Mouse (Mus musculus): Measurements from ENCODE around the gene Susd4. TPM values are rescaled to one million over a fixed set of nuclear protein-coding genes. Genes with fewer than 3 reads are reported as not detected.

The Susd4 gene
- polyA plus RNA-seq, 1 experiment from 2014 or later: 30.0 TPM

GRCm38 (mm10) chr1:182882611-182883010, 119.0 kb downstream of the Susd4 start:
- H3K27me3 ChIP-seq (ENCODE audit: control insufficient read depth, insufficient read depth, low read length): no peaks in the 10 kb centered on the region
- ATAC-seq (ENCODE audit: insufficient read depth, low FRiP score, low TSS enrichment): no peak
- H3K4me3 ChIP-seq (ENCODE audit: low read depth, low read length): no peak overlapping the region
- WGBS: 88% methylated on average over 2 of the region's 2 CpGs
- no peak overlapping the region for H3K27ac ChIP-seq (ENCODE audit: low read depth, low read length)
- H3K9ac ChIP-seq (ENCODE audit: low read length): no peak overlapping the region
- H3K36me3 ChIP-seq (ENCODE audit: control insufficient read depth, insufficient read depth, low read length): no peaks in the 10 kb centered on the region
- H3K4me2 ChIP-seq (ENCODE audit: low read depth): no peak overlapping the region
- DNase-seq (ENCODE audit: low spot score): no peak
- H3K9me3 ChIP-seq (ENCODE audit: control insufficient read depth, low read length): no peaks in the 10 kb centered on the region
- no peaks in the 10 kb centered on the region for H3K4me1 ChIP-seq (ENCODE audit: control insufficient read depth, insufficient read depth, low read length)

DNA sequence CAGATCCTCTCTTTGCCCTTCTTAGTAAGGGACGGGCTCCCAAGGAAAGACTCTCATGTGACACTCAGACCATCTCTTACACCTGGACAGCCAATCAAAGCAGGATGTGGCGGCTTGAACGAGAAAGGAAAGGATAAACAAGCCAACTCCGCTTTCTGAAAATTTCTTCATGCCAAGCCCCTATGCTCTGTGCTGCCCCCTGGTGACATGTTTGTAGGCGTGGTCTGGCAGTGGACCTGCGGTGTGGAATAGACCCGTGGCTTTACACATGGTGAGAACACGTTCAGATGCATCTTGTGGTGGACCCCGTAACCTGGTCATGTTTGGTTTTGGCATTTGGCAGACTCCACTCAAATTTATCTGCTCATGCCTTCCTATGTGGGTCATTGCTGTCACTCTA, 132.0 kb downstream of the Susd4 start:
- no peak overlapping the region for H3K9ac ChIP-seq (ENCODE audit: low read length)
- no peak overlapping the region for H3K4me2 ChIP-seq (ENCODE audit: low read depth)
- H3K27me3 ChIP-seq (ENCODE audit: control insufficient read depth, insufficient read depth, low read length): no peaks in the 10 kb centered on the region
- 78% methylated on average over 9 of the region's 9 CpGs for WGBS
- no peaks in the 10 kb centered on the region for H3K4me1 ChIP-seq (ENCODE audit: control insufficient read depth, insufficient read depth, low read length)
- peak; percentile 44 for DNase-seq (ENCODE audit: low spot score)
- ATAC-seq (ENCODE audit: insufficient read depth, low FRiP score, low TSS enrichment): no peak
- H3K4me3 ChIP-seq (ENCODE audit: low read depth, low read length): no peak overlapping the region
- H3K36me3 ChIP-seq (ENCODE audit: control insufficient read depth, insufficient read depth, low read length): no peaks in the 10 kb centered on the region
- no peak overlapping the region for H3K27ac ChIP-seq (ENCODE audit: low read depth, low read length)
- H3K9me3 ChIP-seq (ENCODE audit: control insufficient read depth, low read length): no peaks in the 10 kb centered on the region

DNA sequence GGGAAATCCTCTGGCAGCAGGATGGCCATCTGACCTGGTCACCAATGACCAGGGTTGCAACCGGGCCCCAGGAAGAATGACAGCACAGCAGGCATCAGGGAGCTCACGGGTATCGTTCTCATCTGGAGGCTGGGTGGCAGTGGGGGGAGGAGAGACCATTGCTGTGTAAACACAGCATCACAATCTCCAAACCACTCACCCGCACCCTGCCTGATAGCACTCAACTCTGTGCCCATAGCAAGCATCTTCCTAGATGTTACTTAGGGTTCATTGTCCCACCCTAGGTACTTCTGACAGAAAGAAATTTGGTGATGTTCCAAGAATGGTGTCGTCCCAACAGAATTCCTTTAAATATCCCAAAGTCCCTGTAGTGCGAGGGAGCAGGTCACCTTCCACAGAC, 133.4 kb downstream of the Susd4 start:
- DNase-seq (ENCODE audit: low spot score) (no peak), ATAC-seq (ENCODE audit: insufficient read depth, low FRiP score, low TSS enrichment) (no peak)
- Histone ChIP-seq H3K4me3 (ENCODE audit: low read depth, low read length) (no peak overlapping the region), H3K27me3 (ENCODE audit: control insufficient read depth, insufficient read depth, low read length) (no peaks in the 10 kb centered on the region), H3K4me1 (ENCODE audit: control insufficient read depth, insufficient read depth, low read length) (no peaks in the 10 kb centered on the region), H3K4me2 (ENCODE audit: low read depth) (no peak overlapping the region), H3K9me3 (ENCODE audit: control insufficient read depth, low read length) (no peaks in the 10 kb centered on the region), H3K9ac (ENCODE audit: low read length) (no peak overlapping the region), H3K27ac (ENCODE audit: low read depth, low read length) (no peak overlapping the region), H3K36me3 (ENCODE audit: control insufficient read depth, insufficient read depth, low read length) (no peaks in the 10 kb centered on the region)
- 68% methylated on average over 6 of the region's 6 CpGs for WGBS

- H3K36me3 ChIP-seq (ENCODE audit: control insufficient read depth, insufficient read depth, low read length): no peaks in the 10 kb centered on the region
- no peaks in the 10 kb centered on the region for H3K9me3 ChIP-seq (ENCODE audit: control insufficient read depth, low read length)
- 84% methylated on average over 12 of the region's 12 CpGs for WGBS
- no peaks in the 10 kb centered on the region for H3K4me1 ChIP-seq (ENCODE audit: control insufficient read depth, insufficient read depth, low read length)
- no peak overlapping the region for H3K9ac ChIP-seq (ENCODE audit: low read length)
- no peak for DNase-seq (ENCODE audit: low spot score)
- no peak for ATAC-seq (ENCODE audit: insufficient read depth, low FRiP score, low TSS enrichment)
- H3K27me3 ChIP-seq (ENCODE audit: control insufficient read depth, insufficient read depth, low read length): no peaks in the 10 kb centered on the region
- H3K27ac ChIP-seq (ENCODE audit: low read depth, low read length): no peak overlapping the region
- no peak overlapping the region for H3K4me3 ChIP-seq (ENCODE audit: low read depth, low read length)
- H3K4me2 ChIP-seq (ENCODE audit: low read depth): no peak overlapping the region
Measured at GRCm38 (mm10) chr1:182897506-182898138, 134.0 kb downstream of the Susd4 start.

DNA sequence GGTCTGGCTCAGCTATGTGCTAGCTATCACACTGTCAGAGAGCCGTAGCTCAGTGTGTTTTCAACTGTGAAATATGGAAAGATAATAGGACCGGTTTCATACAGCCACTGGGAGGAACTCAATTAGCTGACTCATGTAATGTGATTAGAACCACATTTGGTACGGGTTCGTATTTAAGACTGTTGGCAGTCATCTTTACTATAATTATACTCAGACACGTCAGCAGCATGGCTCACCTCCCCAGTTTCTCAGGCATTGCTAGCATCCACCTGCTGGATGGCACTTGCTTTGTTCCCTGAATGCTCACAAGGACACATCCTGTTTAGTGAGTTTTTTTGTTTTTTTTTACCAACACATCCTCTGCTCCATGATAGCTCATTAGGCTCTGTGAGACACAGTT, 138.4 kb downstream of the Susd4 start:
- Histone ChIP-seq H3K36me3 (ENCODE audit: control insufficient read depth, insufficient read depth, low read length) (no peaks in the 10 kb centered on the region), H3K4me2 (ENCODE audit: low read depth) (no peak overlapping the region), H3K4me3 (ENCODE audit: low read depth, low read length) (no peak overlapping the region), H3K27ac (ENCODE audit: low read depth, low read length) (no peak overlapping the region), H3K27me3 (ENCODE audit: control insufficient read depth, insufficient read depth, low read length) (no peaks in the 10 kb centered on the region), H3K9ac (ENCODE audit: low read length) (no peak overlapping the region), H3K4me1 (ENCODE audit: control insufficient read depth, insufficient read depth, low read length) (no peaks in the 10 kb centered on the region), H3K9me3 (ENCODE audit: control insufficient read depth, low read length) (no peaks in the 10 kb centered on the region)
- DNase-seq (ENCODE audit: low spot score) (no peak), ATAC-seq (ENCODE audit: insufficient read depth, low FRiP score, low TSS enrichment) (no peak)
- WGBS: 85% methylated on average over 5 of the region's 5 CpGs

- DNase-seq (ENCODE audit: low spot score) (no peak), ATAC-seq (ENCODE audit: insufficient read depth, low FRiP score, low TSS enrichment) (no peak)
- no peaks in the 10 kb centered on the region for H3K36me3 ChIP-seq (ENCODE audit: control insufficient read depth, insufficient read depth, low read length)
- no peak overlapping the region for H3K4me3 ChIP-seq (ENCODE audit: low read depth, low read length)
- no peaks in the 10 kb centered on the region for H3K9me3 ChIP-seq (ENCODE audit: control insufficient read depth, low read length)
- H3K4me1 ChIP-seq (ENCODE audit: control insufficient read depth, insufficient read depth, low read length): peaks cover under 1% of the 10 kb centered on the region; the same call in 1 of the 2 replicates
- no peak overlapping the region for H3K9ac ChIP-seq (ENCODE audit: low read length)
- WGBS: 89% methylated on average over 3 of the region's 3 CpGs
- H3K4me2 ChIP-seq (ENCODE audit: low read depth): no peak overlapping the region
- H3K27me3 ChIP-seq (ENCODE audit: control insufficient read depth, insufficient read depth, low read length): no peaks in the 10 kb centered on the region
- H3K27ac ChIP-seq (ENCODE audit: low read depth, low read length): no peak overlapping the region
Measured at GRCm38 (mm10) chr1:182902906-182903305, 139.2 kb downstream of the Susd4 start.

GRCm38 (mm10) chr1:182905669-182906068, 142.0 kb downstream of the Susd4 start:
- Histone ChIP-seq H3K27me3 (ENCODE audit: control insufficient read depth, insufficient read depth, low read length) (no peaks in the 10 kb centered on the region), H3K4me2 (ENCODE audit: low read depth) (no peak overlapping the region), H3K4me1 (ENCODE audit: control insufficient read depth, insufficient read depth, low read length) (peaks cover 6% of the 10 kb centered on the region), H3K4me3 (ENCODE audit: low read depth, low read length) (no peak overlapping the region), H3K27ac (ENCODE audit: low read depth, low read length) (no peak overlapping the region), H3K9ac (ENCODE audit: low read length) (no peak overlapping the region), H3K36me3 (ENCODE audit: control insufficient read depth, insufficient read depth, low read length) (no peaks in the 10 kb centered on the region), H3K9me3 (ENCODE audit: control insufficient read depth, low read length) (no peaks in the 10 kb centered on the region)
- 87% methylated on average over 3 of the region's 3 CpGs for WGBS
- ATAC-seq (ENCODE audit: insufficient read depth, low FRiP score, low TSS enrichment) (no peak), DNase-seq (ENCODE audit: low spot score) (no peak)

- DNase-seq (ENCODE audit: low spot score): peak; percentile 76
- no peak overlapping the region for H3K4me3 ChIP-seq (ENCODE audit: low read depth, low read length)
- H3K27ac ChIP-seq (ENCODE audit: low read depth, low read length): no peak overlapping the region
- H3K4me2 ChIP-seq (ENCODE audit: low read depth): no peak overlapping the region
- no peaks in the 10 kb centered on the region for H3K27me3 ChIP-seq (ENCODE audit: control insufficient read depth, insufficient read depth, low read length)
- 0 out of 2 replicates have a peak, but pooled peaks cover 2% of the 10 kb centered on the region for H3K9me3 ChIP-seq (ENCODE audit: control insufficient read depth, low read length)
- H3K36me3 ChIP-seq (ENCODE audit: control insufficient read depth, insufficient read depth, low read length): no peaks in the 10 kb centered on the region
- peaks cover 6% of the 10 kb centered on the region for H3K4me1 ChIP-seq (ENCODE audit: control insufficient read depth, insufficient read depth, low read length)
- WGBS: 24% methylated on average over 14 of the region's 14 CpGs
- H3K9ac ChIP-seq (ENCODE audit: low read length): no peak overlapping the region
- ATAC-seq (ENCODE audit: insufficient read depth, low FRiP score, low TSS enrichment): peak; percentile 67
Measured at GRCm38 (mm10) chr1:182908050-182909036, 144.7 kb downstream of the Susd4 start.

All from neural tube, embryonic 11.5 days (tissue).